Mouse (Mus musculus): Measurements from ENCODE around the gene Cx3cr1.

GRCm38 (mm10) chr9:120095886-120096285 is 26.2 kb upstream of the Cx3cr1 start:
- TF ChIP-seq EP300 (IDR thresholded peaks at IDR 0.05) (no peak), CTCF (IDR thresholded peaks at IDR 0.05) (no peak)

Measured in lung, postnatal 0 days (tissue).